Mouse (Mus musculus): ENCODE results near the gene Tcf23.
"Not testable (repeated sequence)": the region's sequence is repeated elsewhere in the genome, so short reads cannot be mapped to it uniquely, and the experiment has no call there.

Gene Tcf23

GRCm38 (mm10) chr5:30999324-30999723, 30.9 kb downstream of the Tcf23 start:
- no peak for DNase-seq

- no peak for DNase-seq
These were observed 31.7 kb downstream of the Tcf23 start for GRCm38 (mm10) chr5:31000122-31000521.

- DNase-seq: no peak
These were observed 32.5 kb downstream of the Tcf23 start for GRCm38 (mm10) chr5:31000993-31001392.

GRCm38 (mm10) chr5:31001560-31001959, 33.1 kb downstream of the Tcf23 start:
- DNase-seq: no peak

GRCm38 (mm10) chr5:31004184-31004583, 35.7 kb downstream of the Tcf23 start:
- peak; percentile 94 for DNase-seq

- DNase-seq: no peak
These were observed 44.3 kb downstream of the Tcf23 start for GRCm38 (mm10) chr5:31012737-31013136.

GRCm38 (mm10) chr5:31015913-31016312, 47.5 kb downstream of the Tcf23 start:
- no peak for DNase-seq

- DNase-seq: not testable (repeated sequence)
These were observed 53.3 kb downstream of the Tcf23 start for GRCm38 (mm10) chr5:31021790-31022189.

- DNase-seq: no peak
These were observed 54.2 kb downstream of the Tcf23 start for GRCm38 (mm10) chr5:31022690-31023089.

- no peak for DNase-seq
These were observed 54.8 kb downstream of the Tcf23 start for GRCm38 (mm10) chr5:31023254-31023653.

- no peak for DNase-seq
These were observed 56.2 kb downstream of the Tcf23 start for GRCm38 (mm10) chr5:31024641-31025040.

Data from lung, postnatal 14 days (tissue).